Mouse (Mus musculus): Measurements from ENCODE around the gene Epn2. TPM values are rescaled to one million over a fixed set of nuclear protein-coding genes. Genes with fewer than 3 reads are reported as not detected.

Epn2 gene
- total and polyA plus RNA-seq, 2 experiments from 2014 or later, result 74.3 to 74.9 TPM

- H3K4me3 ChIP-seq (ENCODE audit: low read depth, low read length), result no peak overlapping the region
- no peak for ATAC-seq (ENCODE audit: low FRiP score)
- H3K27ac ChIP-seq (ENCODE audit: low read depth, low read length), result no peak overlapping the region
- no peaks in the 10 kb centered on the region for H3K27me3 ChIP-seq (ENCODE audit: insufficient read depth, low read length)
- WGBS, result 82% methylated on average over 1 of the region's 1 CpGs
- peaks cover 7% of the 10 kb centered on the region; the same call in 1 of the 2 replicates for H3K4me1 ChIP-seq (ENCODE audit: insufficient read depth, low read length)
- no peak overlapping the region for H3K4me2 ChIP-seq (ENCODE audit: low read depth, low read length, poor library complexity, severe bottlenecking)
- TF ChIP-seq CTCF (IDR thresholded peaks at IDR 0.05), result no peak
- no peaks in the 10 kb centered on the region for H3K9me3 ChIP-seq (ENCODE audit: low read length)
- DNase-seq (ENCODE audit: low spot score), result no peak
- no peaks in the 10 kb centered on the region for H3K36me3 ChIP-seq (ENCODE audit: insufficient read depth, low read length)
- H3K9ac ChIP-seq (replicated peaks; ENCODE audit: low read length, poor library complexity, severe bottlenecking), result no peak overlapping the region
Measured at GRCm38 (mm10) chr11:61497490-61497889, 82.0 kb downstream of the Epn2 start.

GRCm38 (mm10) chr11:61495528-61495927 is 84.0 kb downstream of the Epn2 start:
- DNase-seq (ENCODE audit: low spot score), result no peak
- Histone ChIP-seq H3K27me3 (ENCODE audit: insufficient read depth, low read length) (no peaks in the 10 kb centered on the region), H3K4me3 (ENCODE audit: low read depth, low read length) (no peak overlapping the region), H3K4me2 (ENCODE audit: low read depth, low read length, poor library complexity, severe bottlenecking) (no peak overlapping the region), H3K9me3 (ENCODE audit: low read length) (no peaks in the 10 kb centered on the region), H3K4me1 (ENCODE audit: insufficient read depth, low read length) (peaks cover 8% of the 10 kb centered on the region; the same call in 1 of the 2 replicates), H3K27ac (ENCODE audit: low read depth, low read length) (no peak overlapping the region), H3K36me3 (ENCODE audit: insufficient read depth, low read length) (peaks cover 11% of the 10 kb centered on the region), H3K9ac (replicated peaks; ENCODE audit: low read length, poor library complexity, severe bottlenecking) (no peak overlapping the region)
- WGBS, result 91% methylated on average over 2 of the region's 2 CpGs
- no peak for ATAC-seq (ENCODE audit: low FRiP score)
- no peak for TF ChIP-seq CTCF (IDR thresholded peaks at IDR 0.05)

GRCm38 (mm10) chr11:61494129-61494997 is 85.1 kb downstream of the Epn2 start, which contains the start of gene Mapk7:
TSS of gene Mapk7 (minus strand) at chr11:61494406.
- ATAC-seq (ENCODE audit: low FRiP score), result peak; percentile 98
- no peaks in the 10 kb centered on the region for H3K27me3 ChIP-seq (ENCODE audit: insufficient read depth, low read length)
- H3K4me3 ChIP-seq (ENCODE audit: low read depth, low read length), result peak within 1 kb of the TSS; percentile 81
- no peaks in the 10 kb centered on the region for H3K9me3 ChIP-seq (ENCODE audit: low read length)
- peaks cover 12% of the 10 kb centered on the region; the same call in 1 of the 2 replicates for H3K4me1 ChIP-seq (ENCODE audit: insufficient read depth, low read length)
- peak within 1 kb of the TSS; percentile 89 for H3K9ac ChIP-seq (replicated peaks; ENCODE audit: low read length, poor library complexity, severe bottlenecking)
- 1% methylated on average over 57 of the region's 62 CpGs for WGBS
- DNase-seq (ENCODE audit: low spot score), result peak; percentile 99
- peaks cover 22% of the 10 kb centered on the region for H3K36me3 ChIP-seq (ENCODE audit: insufficient read depth, low read length)
- TF ChIP-seq CTCF (IDR thresholded peaks at IDR 0.05), result no peak
- peak within 1 kb of the TSS; percentile 87 for H3K27ac ChIP-seq (ENCODE audit: low read depth, low read length)
- H3K4me2 ChIP-seq (ENCODE audit: low read depth, low read length, poor library complexity, severe bottlenecking), result peak within 1 kb of the TSS; percentile 73

- H3K4me3 ChIP-seq (ENCODE audit: low read depth, low read length), result peak overlapping the region; percentile 81
- H3K9me3 ChIP-seq (ENCODE audit: low read length), result no peaks in the 10 kb centered on the region
- H3K36me3 ChIP-seq (ENCODE audit: insufficient read depth, low read length), result peaks cover 28% of the 10 kb centered on the region
- TF ChIP-seq CTCF (IDR thresholded peaks at IDR 0.05), result no peak
- peak overlapping the region; percentile 87 for H3K27ac ChIP-seq (ENCODE audit: low read depth, low read length)
- H3K9ac ChIP-seq (replicated peaks; ENCODE audit: low read length, poor library complexity, severe bottlenecking), result peak overlapping the region; percentile 89
- WGBS, result under 1% methylated on average over 44 of the region's 50 CpGs
- peak; percentile 24 for DNase-seq (ENCODE audit: low spot score)
- peak; percentile 53 for ATAC-seq (ENCODE audit: low FRiP score)
- peaks cover 12% of the 10 kb centered on the region; the same call in 1 of the 2 replicates for H3K4me1 ChIP-seq (ENCODE audit: insufficient read depth, low read length)
- H3K4me2 ChIP-seq (ENCODE audit: low read depth, low read length, poor library complexity, severe bottlenecking), result peak overlapping the region; percentile 73
- no peaks in the 10 kb centered on the region for H3K27me3 ChIP-seq (ENCODE audit: insufficient read depth, low read length)
Measured at GRCm38 (mm10) chr11:61493525-61494128, 85.9 kb downstream of the Epn2 start.

GRCm38 (mm10) chr11:61492749-61493401 is 86.6 kb downstream of the Epn2 start:
- 74% methylated on average over 12 of the region's 12 CpGs for WGBS

More at GRCm38 (mm10) chr11:61492749-61493401, 86.6 kb downstream of the Epn2 start:
- Histone ChIP-seq H3K4me2 (ENCODE audit: low read depth, low read length, poor library complexity, severe bottlenecking) (peak overlapping the region; percentile 73), H3K27me3 (ENCODE audit: insufficient read depth, low read length) (no peaks in the 10 kb centered on the region), H3K27ac (ENCODE audit: low read depth, low read length) (peak overlapping the region; percentile 87; the same call in 1 of the 2 replicates), H3K4me1 (ENCODE audit: insufficient read depth, low read length) (peaks cover 12% of the 10 kb centered on the region; the same call in 1 of the 2 replicates), H3K4me3 (ENCODE audit: low read depth, low read length) (peak overlapping the region; percentile 81), H3K9me3 (ENCODE audit: low read length) (no peaks in the 10 kb centered on the region), H3K36me3 (ENCODE audit: insufficient read depth, low read length) (peaks cover 35% of the 10 kb centered on the region), H3K9ac (replicated peaks; ENCODE audit: low read length, poor library complexity, severe bottlenecking) (peak overlapping the region; percentile 89)
- DNase-seq (ENCODE audit: low spot score) (no peak), ATAC-seq (ENCODE audit: low FRiP score) (no peak)
- TF ChIP-seq CTCF (IDR thresholded peaks at IDR 0.05), result no peak

All from midbrain, postnatal 0 days (tissue).